Mouse (Mus musculus): ENCODE measurements at regions not wholly inside any gene's neighbourhood (a gene's known extent, or its start where the extent isn't known, plus 50 kb on each side); places are given as distances from the start of the nearest gene placed in this dataset.

- no peak for DNase-seq
- no peak for TF ChIP-seq POLR2A (IDR thresholded peaks at IDR 0.05; ENCODE audit: low read depth, low read length)
- no peak for TF ChIP-seq CTCF (conservative IDR thresholded peaks at IDR 0.05; ENCODE audit: insufficient read depth, insufficient read length, low read depth, low read length)
- 77% methylated on average over 6 of the region's 6 CpGs for WGBS
- no peak overlapping the region for H3K27ac ChIP-seq (ENCODE audit: insufficient read depth, low read depth, low read length)
- no peak overlapping the region for H3K4me3 ChIP-seq (ENCODE audit: insufficient read depth, low read depth, low read length)
- no peaks in the 10 kb centered on the region for H3K4me1 ChIP-seq (ENCODE audit: control insufficient read depth, insufficient read depth, low read length)
- H3K27me3 ChIP-seq (replicated peaks; ENCODE audit: control insufficient read depth, insufficient read depth, low read length) = no peaks in the 10 kb centered on the region
- no peaks in the 10 kb centered on the region for H3K36me3 ChIP-seq (ENCODE audit: control insufficient read depth, insufficient read depth, low read length)
Observed at GRCm38 (mm10) chr2:162833741-162834140, 97.6 kb upstream of the Srsf6 start.

GRCm38 (mm10) chr2:162818787-162819186 is 112.5 kb upstream of the Srsf6 start:
- TF ChIP-seq POLR2A (IDR thresholded peaks at IDR 0.05; ENCODE audit: low read depth, low read length) (no peak), CTCF (conservative IDR thresholded peaks at IDR 0.05; ENCODE audit: insufficient read depth, insufficient read length, low read depth, low read length) (no peak)
- H3K36me3 ChIP-seq (ENCODE audit: control insufficient read depth, insufficient read depth, low read length) = no peaks in the 10 kb centered on the region
- no peak overlapping the region for H3K4me3 ChIP-seq (ENCODE audit: insufficient read depth, low read depth, low read length)
- no peak for DNase-seq
- WGBS = 93% methylated on average over 4 of the region's 4 CpGs
- H3K27ac ChIP-seq (ENCODE audit: insufficient read depth, low read depth, low read length) = no peak overlapping the region
- no peaks in the 10 kb centered on the region for H3K4me1 ChIP-seq (ENCODE audit: control insufficient read depth, insufficient read depth, low read length)
- no peaks in the 10 kb centered on the region for H3K27me3 ChIP-seq (replicated peaks; ENCODE audit: control insufficient read depth, insufficient read depth, low read length)

- TF ChIP-seq POLR2A (IDR thresholded peaks at IDR 0.05; ENCODE audit: low read depth, low read length) (no peak), CTCF (conservative IDR thresholded peaks at IDR 0.05; ENCODE audit: insufficient read depth, insufficient read length, low read depth, low read length) (no peak; the same call in 1 of the 2 replicates)
- Histone ChIP-seq H3K36me3 (ENCODE audit: control insufficient read depth, insufficient read depth, low read length) (no peaks in the 10 kb centered on the region), H3K27ac (ENCODE audit: insufficient read depth, low read depth, low read length) (no peak overlapping the region), H3K4me3 (ENCODE audit: insufficient read depth, low read depth, low read length) (no peak overlapping the region), H3K4me1 (ENCODE audit: control insufficient read depth, insufficient read depth, low read length) (no peaks in the 10 kb centered on the region), H3K27me3 (replicated peaks; ENCODE audit: control insufficient read depth, insufficient read depth, low read length) (no peaks in the 10 kb centered on the region)
- peak; percentile 65 for DNase-seq
- 55% methylated on average over 2 of the region's 2 CpGs for WGBS
Observed at GRCm38 (mm10) chr2:162814205-162814604, 117.1 kb upstream of the Srsf6 start.

- 25% methylated on average over 10 of the region's 10 CpGs for WGBS
- no peaks in the 10 kb centered on the region for H3K4me1 ChIP-seq (ENCODE audit: control insufficient read depth, insufficient read depth, low read length)
- no peaks in the 10 kb centered on the region for H3K36me3 ChIP-seq (ENCODE audit: control insufficient read depth, insufficient read depth, low read length)
- H3K27me3 ChIP-seq (replicated peaks; ENCODE audit: control insufficient read depth, insufficient read depth, low read length) = no peaks in the 10 kb centered on the region
- H3K4me3 ChIP-seq (ENCODE audit: insufficient read depth, low read depth, low read length) = no peak overlapping the region
- no peak for DNase-seq
- TF ChIP-seq POLR2A (IDR thresholded peaks at IDR 0.05; ENCODE audit: low read depth, low read length) (no peak), CTCF (conservative IDR thresholded peaks at IDR 0.05; ENCODE audit: insufficient read depth, insufficient read length, low read depth, low read length) (no peak)
- no peak overlapping the region for H3K27ac ChIP-seq (ENCODE audit: insufficient read depth, low read depth, low read length)
Observed at GRCm38 (mm10) chr2:162807747-162808146, 123.6 kb upstream of the Srsf6 start.

- Histone ChIP-seq H3K4me1 (ENCODE audit: control insufficient read depth, insufficient read depth, low read length) (no peaks in the 10 kb centered on the region), H3K27me3 (replicated peaks; ENCODE audit: control insufficient read depth, insufficient read depth, low read length) (no peaks in the 10 kb centered on the region), H3K36me3 (ENCODE audit: control insufficient read depth, insufficient read depth, low read length) (no peaks in the 10 kb centered on the region), H3K27ac (ENCODE audit: insufficient read depth, low read depth, low read length) (no peak overlapping the region), H3K4me3 (ENCODE audit: insufficient read depth, low read depth, low read length) (no peak overlapping the region)
- DNase-seq = no peak
- WGBS = 66% methylated on average over 4 of the region's 4 CpGs
- TF ChIP-seq CTCF (conservative IDR thresholded peaks at IDR 0.05; ENCODE audit: insufficient read depth, insufficient read length, low read depth, low read length) = no peak
- no peak for TF ChIP-seq POLR2A (IDR thresholded peaks at IDR 0.05; ENCODE audit: low read depth, low read length)
Observed at GRCm38 (mm10) chr2:162796528-162796927, 134.8 kb upstream of the Srsf6 start.

- DNase-seq = no peak
- Histone ChIP-seq H3K27me3 (replicated peaks; ENCODE audit: control insufficient read depth, insufficient read depth, low read length) (no peaks in the 10 kb centered on the region), H3K27ac (ENCODE audit: insufficient read depth, low read depth, low read length) (no peak overlapping the region), H3K4me3 (ENCODE audit: insufficient read depth, low read depth, low read length) (no peak overlapping the region), H3K4me1 (ENCODE audit: control insufficient read depth, insufficient read depth, low read length) (no peaks in the 10 kb centered on the region), H3K36me3 (ENCODE audit: control insufficient read depth, insufficient read depth, low read length) (no peaks in the 10 kb centered on the region)
- WGBS = 82% methylated on average over 8 of the region's 8 CpGs
- TF ChIP-seq CTCF (conservative IDR thresholded peaks at IDR 0.05; ENCODE audit: insufficient read depth, insufficient read length, low read depth, low read length) (no peak), POLR2A (IDR thresholded peaks at IDR 0.05; ENCODE audit: low read depth, low read length) (no peak)
Observed at GRCm38 (mm10) chr2:162794285-162794684, 133.3 kb upstream of the Ptprt start.

- H3K27ac ChIP-seq (ENCODE audit: insufficient read depth, low read depth, low read length) = no peak overlapping the region
- H3K4me1 ChIP-seq (ENCODE audit: control insufficient read depth, insufficient read depth, low read length) = no peaks in the 10 kb centered on the region
- WGBS = 63% methylated on average over 12 of the region's 12 CpGs
- no peaks in the 10 kb centered on the region for H3K36me3 ChIP-seq (ENCODE audit: control insufficient read depth, insufficient read depth, low read length)
- no peak for TF ChIP-seq POLR2A (IDR thresholded peaks at IDR 0.05; ENCODE audit: low read depth, low read length)
- TF ChIP-seq CTCF (conservative IDR thresholded peaks at IDR 0.05; ENCODE audit: insufficient read depth, insufficient read length, low read depth, low read length) = no peak
- no peak overlapping the region for H3K4me3 ChIP-seq (ENCODE audit: insufficient read depth, low read depth, low read length)
- DNase-seq = no peak
- no peaks in the 10 kb centered on the region for H3K27me3 ChIP-seq (replicated peaks; ENCODE audit: control insufficient read depth, insufficient read depth, low read length)
Observed at GRCm38 (mm10) chr2:162791374-162792098, 130.6 kb upstream of the Ptprt start.

Measured in kidney, adult 2 months (tissue).